Mouse (Mus musculus) midbrain, embryonic 16.5 days (tissue): ENCODE data around the gene Steap2. TPM values are rescaled to one million over a fixed set of nuclear protein-coding genes. Genes with fewer than 3 reads are reported as not detected.
A peak's percentile ranks its signal among the peaks of the same experiment; 100 is the strongest.
"Not testable (repeated sequence)": the region's sequence is repeated elsewhere in the genome, so short reads cannot be mapped to it uniquely, and the experiment has no call there.

ENCODE experiments used
- ATAC-seq: fragments of 200-750 bp; cut with Nextera tagmentation; 2 replicates; pipeline ENCODE4 v1.8.0; 2017; ENCODE audit warnings: moderate TSS enrichment
- H3K27ac ChIP-seq: fragments of 300-500 bp; sonication (generic); 2 replicates; pipeline ENCODE4 v1.5.1; 2014; ENCODE audit warnings: mild to moderate bottlenecking, low read length, mixed read lengths
- H3K27me3 ChIP-seq: fragments of 300-500 bp; sonication (generic); 2 replicates; pipeline ENCODE4 v1.6.1; 2014; ENCODE audit warnings: low read depth, low read length, mixed read lengths; ENCODE audit not compliant: control insufficient read depth, insufficient read depth
- H3K36me3 ChIP-seq: fragments of 300-500 bp; sonication (generic); 2 replicates; pipeline ENCODE4 v1.6.1; 2014; ENCODE audit warnings: mild to moderate bottlenecking, low read length, moderate library complexity, mixed read lengths; ENCODE audit not compliant: control insufficient read depth, insufficient read depth
- H3K4me1 ChIP-seq: fragments of 300-500 bp; sonication (generic); 2 replicates; pipeline ENCODE4 v1.6.1; 2014; ENCODE audit warnings: mild to moderate bottlenecking, low read length, mixed read lengths; ENCODE audit not compliant: control insufficient read depth, insufficient read depth
- H3K4me2 ChIP-seq: fragments of 300-500 bp; sonication (generic); 2 replicates; pipeline ENCODE4 v1.6.1; 2014; ENCODE audit warnings: mild to moderate bottlenecking, low read length, mixed read lengths
- H3K4me3 ChIP-seq: fragments of 300-500 bp; sonication (generic); 2 replicates; pipeline ENCODE4 v1.5.1; 2014; ENCODE audit warnings: low read depth, mild to moderate bottlenecking, low read length, moderate library complexity, mixed read lengths
- H3K9ac ChIP-seq: fragments of 300-500 bp; sonication (generic); 2 replicates; pipeline ENCODE4 v1.6.1; 2014; ENCODE audit warnings: low read depth, low read length, mixed read lengths
- H3K9me3 ChIP-seq: fragments of 300-500 bp; sonication (generic); replicated peaks from 2 replicates; pipeline ENCODE4 v1.6.1; 2014; ENCODE audit warnings: mild to moderate bottlenecking, low read length, mixed read lengths; ENCODE audit not compliant: control insufficient read depth, poor library complexity, severe bottlenecking
- WGBS: fragments of 180-500 bp; shearing (Covaris S2); extraction: QIAGEN DNeasy Blood & Tissue Kit; methylation state at CpG from one replicate; pipeline ENCODE4 v1.1.7; 2014; 5-methylcytosine and 5-hydroxymethylcytosine counted together
- polyA plus RNA-seq: library from polyadenylated mRNA; unstranded; fragments of >200 nt; fragmentation: Nextera tagmentation; extraction: Ambion mirVana; gene quantifications from 2 replicates; pipeline ENCODE4 v1.2.1, GENCODE M21; 2015

Gene Steap2
- polyA plus RNA-seq, 1 experiment from 2014 or later: 5.6 TPM

DNA sequence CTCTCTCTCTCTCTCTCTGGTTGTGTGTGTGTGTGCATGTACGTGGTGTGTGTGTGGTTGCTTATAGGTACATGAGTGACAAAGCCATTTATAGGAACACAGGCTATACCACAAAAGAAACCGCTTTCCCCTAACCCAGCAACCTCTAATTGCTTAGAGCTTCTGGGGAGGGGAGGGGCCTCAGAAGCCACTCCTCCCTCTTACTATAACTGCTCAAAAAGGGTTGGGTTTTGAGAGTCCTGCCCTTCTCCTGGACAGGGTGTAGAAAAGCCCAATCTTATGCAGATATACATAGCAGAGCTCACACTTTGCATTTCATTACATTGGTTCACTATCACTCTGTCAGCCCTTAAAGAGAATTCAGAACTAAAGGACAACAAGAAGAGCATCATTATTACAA, 6.0 kb upstream of the Steap2 start:
- H3K4me1 ChIP-seq: no peaks in the 10 kb centered on the region
- no peak overlapping the region for H3K27ac ChIP-seq
- H3K4me2 ChIP-seq: no peak overlapping the region
- H3K36me3 ChIP-seq: no peaks in the 10 kb centered on the region
- H3K27me3 ChIP-seq: no peaks in the 10 kb centered on the region
- WGBS: 75% methylated on average over 2 of the region's 2 CpGs
- H3K9ac ChIP-seq: no peak overlapping the region
- ATAC-seq: no peak
- no peak overlapping the region for H3K4me3 ChIP-seq
- no peaks in the 10 kb centered on the region for H3K9me3 ChIP-seq

DNA sequence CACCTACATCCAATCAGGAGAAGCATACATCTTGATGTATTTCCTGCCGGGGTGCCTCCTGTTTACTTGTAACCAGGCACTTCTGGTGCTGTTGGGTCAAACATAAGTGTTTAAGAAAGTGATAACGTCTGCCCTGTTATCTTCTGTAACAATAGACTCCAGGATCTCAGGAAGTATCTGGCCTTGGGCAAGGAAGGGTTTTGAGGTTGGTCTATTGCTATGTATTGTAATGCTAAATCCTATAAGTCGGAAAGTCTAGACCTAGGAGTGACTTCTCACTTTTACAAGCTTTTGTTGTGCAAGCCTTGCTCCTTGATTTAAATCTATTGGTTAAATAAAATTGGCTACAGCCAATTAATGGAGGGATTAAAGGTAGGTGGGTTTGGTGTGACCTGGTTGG, 4.5 kb upstream of the Steap2 start:
- Histone ChIP-seq H3K27me3 (no peaks in the 10 kb centered on the region), H3K4me2 (no peak overlapping the region), H3K9ac (no peak overlapping the region), H3K36me3 (no peaks in the 10 kb centered on the region), H3K27ac (no peak overlapping the region), H3K4me3 (no peak overlapping the region), H3K4me1 (no peaks in the 10 kb centered on the region), H3K9me3 (no peaks in the 10 kb centered on the region)
- 72% methylated on average over 3 of the region's 3 CpGs for WGBS
- no peak for ATAC-seq

DNA sequence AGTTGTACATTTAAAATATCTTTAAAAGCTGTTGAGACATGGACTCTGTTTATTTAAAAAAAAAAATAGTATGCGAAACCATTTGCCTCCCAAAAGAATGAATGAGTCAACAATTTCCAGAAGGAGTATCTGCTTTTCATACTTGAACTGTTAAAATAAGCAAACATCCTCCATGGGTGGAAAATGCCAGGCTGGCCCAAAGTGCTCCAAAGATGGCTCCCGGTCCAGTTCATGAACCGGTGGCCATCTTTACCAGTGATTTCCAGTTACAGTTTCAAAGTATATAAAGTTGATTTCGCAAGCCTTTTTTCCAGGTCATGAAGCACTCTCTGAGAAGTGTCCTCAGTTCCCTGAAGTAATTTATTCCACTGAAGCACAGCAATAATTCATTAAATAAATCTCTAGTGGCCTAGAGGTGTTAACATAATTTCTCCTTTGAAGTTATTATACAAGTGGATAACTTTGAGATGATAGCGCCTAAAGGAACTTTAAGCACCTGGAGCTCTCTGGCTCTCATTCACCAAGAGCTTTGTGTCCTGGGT, 1.1 kb upstream of the Steap2 start:
- WGBS: 86% methylated on average over 5 of the region's 5 CpGs
- H3K9me3 ChIP-seq: no peaks in the 10 kb centered on the region
- H3K36me3 ChIP-seq: no peaks in the 10 kb centered on the region
- H3K9ac ChIP-seq: no peak overlapping the region
- no peak overlapping the region for H3K4me2 ChIP-seq
- H3K27me3 ChIP-seq: no peaks in the 10 kb centered on the region
- no peak for ATAC-seq
- no peak overlapping the region for H3K27ac ChIP-seq
- no peaks in the 10 kb centered on the region for H3K4me1 ChIP-seq
- no peak overlapping the region for H3K4me3 ChIP-seq

GRCm38 (mm10) chr5:5693541-5693955, 830 bp downstream of the Steap2 start:
- H3K9ac ChIP-seq: peak overlapping the region; percentile 83
- no peaks in the 10 kb centered on the region for H3K4me1 ChIP-seq
- H3K36me3 ChIP-seq: no peaks in the 10 kb centered on the region
- no peaks in the 10 kb centered on the region for H3K9me3 ChIP-seq
- ATAC-seq: peak; percentile 72
- H3K27ac ChIP-seq: peak overlapping the region; percentile 58
- no peaks in the 10 kb centered on the region for H3K27me3 ChIP-seq
- peak overlapping the region; percentile 90 for H3K4me2 ChIP-seq
- H3K4me3 ChIP-seq: peak overlapping the region; percentile 83
- 0% methylated on average over 25 of the region's 29 CpGs for WGBS

- no peaks in the 10 kb centered on the region for H3K4me1 ChIP-seq
- H3K9ac ChIP-seq: no peak overlapping the region
- no peak for ATAC-seq
- H3K4me3 ChIP-seq: no peak overlapping the region
- no peak overlapping the region for H3K4me2 ChIP-seq
- H3K27me3 ChIP-seq: no peaks in the 10 kb centered on the region
- no peak overlapping the region for H3K27ac ChIP-seq
- 61% methylated on average over 4 of the region's 4 CpGs for WGBS
- H3K36me3 ChIP-seq: no peaks in the 10 kb centered on the region
- H3K9me3 ChIP-seq: no peaks in the 10 kb centered on the region
These were observed 2.1 kb downstream of the Steap2 start for GRCm38 (mm10) chr5:5692167-5692738.

GRCm38 (mm10) chr5:5688945-5689540, 5.3 kb downstream of the Steap2 start:
- H3K27ac ChIP-seq: no peak overlapping the region
- 84% methylated on average over 8 of the region's 8 CpGs for WGBS
- H3K4me3 ChIP-seq: no peak overlapping the region
- ATAC-seq: no peak
- H3K4me1 ChIP-seq: no peaks in the 10 kb centered on the region
- H3K9ac ChIP-seq: no peak overlapping the region
- H3K36me3 ChIP-seq: no peaks in the 10 kb centered on the region
- H3K9me3 ChIP-seq: no peaks in the 10 kb centered on the region
- H3K27me3 ChIP-seq: no peaks in the 10 kb centered on the region
- H3K4me2 ChIP-seq: no peak overlapping the region

- Histone ChIP-seq H3K27ac (no peak overlapping the region), H3K27me3 (no peaks in the 10 kb centered on the region), H3K4me2 (no peak overlapping the region), H3K36me3 (no peaks in the 10 kb centered on the region), H3K4me1 (no peaks in the 10 kb centered on the region), H3K9ac (no peak overlapping the region), H3K4me3 (no peak overlapping the region), H3K9me3 (no peaks in the 10 kb centered on the region)
- no peak for ATAC-seq
- 91% methylated on average over 6 of the region's 6 CpGs for WGBS
These were observed 6.2 kb downstream of the Steap2 start for GRCm38 (mm10) chr5:5688228-5688627.

DNA sequence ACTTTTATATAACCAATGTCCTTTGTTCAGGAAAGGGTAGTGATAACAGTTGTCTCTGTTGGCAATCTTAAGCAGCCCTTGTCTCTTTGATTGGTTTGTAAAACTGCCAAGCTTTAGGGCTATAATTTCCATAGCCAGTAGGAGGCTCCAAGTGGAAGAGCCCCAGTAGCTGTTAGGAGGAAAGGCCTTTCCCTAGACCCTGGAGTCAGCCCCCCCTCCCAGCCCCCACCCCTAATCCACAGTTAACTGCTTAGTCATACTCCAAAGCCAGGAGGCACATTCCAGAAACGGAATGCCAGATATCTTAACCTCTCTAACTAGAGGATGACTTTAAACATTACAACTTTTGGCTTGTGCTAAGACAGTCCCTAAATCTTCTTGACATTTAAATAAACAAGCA, 7.4 kb downstream of the Steap2 start:
- Histone ChIP-seq H3K36me3 (no peaks in the 10 kb centered on the region), H3K4me3 (no peak overlapping the region), H3K27ac (no peak overlapping the region), H3K27me3 (no peaks in the 10 kb centered on the region), H3K4me1 (no peaks in the 10 kb centered on the region), H3K9ac (no peak overlapping the region), H3K9me3 (no peaks in the 10 kb centered on the region), H3K4me2 (no peak overlapping the region)
- no peak for ATAC-seq
- WGBS: 30% methylated on average over 1 of the region's 1 CpGs

- 97% methylated on average over 2 of the region's 2 CpGs for WGBS
- H3K9ac ChIP-seq: not testable (repeated sequence)
These were observed 9.4 kb downstream of the Steap2 start for GRCm38 (mm10) chr5:5684946-5685345.

More at GRCm38 (mm10) chr5:5684946-5685345, 9.4 kb downstream of the Steap2 start:
- H3K27ac ChIP-seq, ATAC-seq, H3K27me3 ChIP-seq, H3K4me2 ChIP-seq, H3K9me3 ChIP-seq, H3K4me3 ChIP-seq, H3K36me3 ChIP-seq, H3K4me1 ChIP-seq: not testable (repeated sequence)
